Mouse (Mus musculus): Measurements from ENCODE around the gene Rom1.

DNA sequence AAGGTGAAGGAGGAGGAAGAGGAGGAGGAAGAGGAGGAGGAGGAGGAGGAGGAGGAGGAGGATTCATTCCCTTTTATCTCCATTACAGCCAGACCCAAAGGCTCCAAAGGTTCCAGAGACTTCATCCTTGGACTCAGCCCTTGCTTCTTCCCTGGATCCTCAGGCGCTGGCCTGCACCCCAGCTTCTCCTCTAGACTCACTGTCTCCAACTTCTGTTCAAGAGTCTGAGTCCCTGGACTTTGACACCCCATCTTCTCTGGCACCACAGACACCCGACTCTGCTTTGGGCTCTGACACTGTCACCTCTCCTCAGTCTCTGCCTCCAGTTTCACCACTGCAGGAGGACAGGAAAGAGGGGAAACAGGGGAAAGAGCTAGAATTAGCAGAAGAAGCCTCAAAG is 33.1 kb upstream of the Rom1 start:
- no peak for TF ChIP-seq CTCF (conservative IDR thresholded peaks at IDR 0.05; ENCODE audit: low read length)
- no peak for TF ChIP-seq NANOG (IDR thresholded peaks at IDR 0.05; ENCODE audit: borderline replicate concordance, low read length)
